Mouse (Mus musculus) adrenal gland, adult 2 months (tissue): ENCODE measurements around the gene Ahnak. TPM values are rescaled to one million over a fixed set of nuclear protein-coding genes. Genes with fewer than 3 reads are reported as not detected.
"Not testable (repeated sequence)": the region's sequence is repeated elsewhere in the genome, so short reads cannot be mapped to it uniquely, and the experiment has no call there.

Source experiments
- DNase-seq: peaks from one replicate; pipeline ENCODE4 v3.0.0; 2021
- polyA plus RNA-seq: library from polyadenylated mRNA; depleted of rRNA; stranded (reverse); fragments of >200 nt; gene quantifications from 2 replicates; pipeline ENCODE4 v1.2.3, GENCODE M21; 2012
- total RNA-seq, 2 experiments: library from RNA; stranded (reverse); gene quantifications; 2 replicates each; pipeline ENCODE4 v1.2.3; 2021

Gene Ahnak
- total and polyA plus RNA-seq, 3 experiments, result 7.4 to 152 (median 91.1) TPM

- no peak for DNase-seq
Measured at GRCm38 (mm10) chr19:9097441-9097840, 108.4 kb downstream of the Ahnak start.

- DNase-seq, result no peak
Measured at GRCm38 (mm10) chr19:9099751-9100150, 110.7 kb downstream of the Ahnak start.

- peak; percentile 70 for DNase-seq
Measured at GRCm38 (mm10) chr19:9100297-9101061, 111.4 kb downstream of the Ahnak start.

GRCm38 (mm10) chr19:9101062-9101457, 112.0 kb downstream of the Ahnak start:
- no peak for DNase-seq

DNA sequence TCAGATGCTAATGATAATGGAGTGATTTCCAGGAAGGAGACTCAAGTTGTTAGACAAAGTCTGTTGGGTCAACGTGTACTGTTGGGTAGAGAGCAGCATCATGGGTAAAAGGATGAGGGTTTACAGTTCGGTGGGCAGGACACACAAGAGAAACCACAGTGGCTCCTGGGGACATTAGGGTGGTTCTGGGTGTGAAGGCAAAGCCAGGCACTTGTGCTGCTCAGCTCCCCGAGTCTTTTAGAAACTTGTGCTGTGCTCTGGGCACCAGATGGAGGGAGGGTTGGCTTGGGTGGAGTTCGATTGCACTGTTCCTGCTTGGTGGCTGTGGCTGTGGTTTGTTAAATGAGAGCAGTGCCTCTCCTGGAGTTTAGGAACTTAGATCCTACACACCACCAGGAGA, 114.9 kb downstream of the Ahnak start:
- DNase-seq, result no peak

- DNase-seq, result no peak
Measured at GRCm38 (mm10) chr19:9105101-9105685, 116.1 kb downstream of the Ahnak start.

GRCm38 (mm10) chr19:9106096-9106495, 117.0 kb downstream of the Ahnak start:
- no peak for DNase-seq

- peak; percentile 66 for DNase-seq
Measured at GRCm38 (mm10) chr19:9106751-9107378, 117.8 kb downstream of the Ahnak start.

GRCm38 (mm10) chr19:9107379-9107755, 118.3 kb downstream of the Ahnak start:
- DNase-seq, result no peak

DNA sequence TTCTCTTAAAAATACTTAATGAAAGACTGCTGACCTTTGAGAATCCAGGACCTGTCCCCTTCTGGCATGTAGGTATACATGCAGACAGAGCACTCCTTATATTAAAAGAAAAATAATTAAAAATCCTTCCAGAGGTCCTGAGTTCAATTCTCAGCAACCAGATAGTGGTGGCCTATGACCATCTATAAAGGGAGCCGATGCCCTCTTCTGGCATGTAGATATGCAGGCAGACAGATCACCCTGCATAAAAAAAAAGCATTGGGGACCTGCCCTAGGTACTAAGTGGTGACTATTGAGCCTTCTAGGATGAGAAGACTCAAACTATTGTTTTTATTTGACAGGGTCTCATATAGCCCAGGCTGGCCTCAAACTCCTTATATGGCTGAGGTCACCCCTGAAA, 119.5 kb downstream of the Ahnak start:
- no peak for DNase-seq

GRCm38 (mm10) chr19:9110182-9110869, 121.2 kb downstream of the Ahnak start:
- DNase-seq, result peak; percentile 60

- peak; percentile 78 for DNase-seq
Measured at GRCm38 (mm10) chr19:9112043-9112442, 123.0 kb downstream of the Ahnak start.

GRCm38 (mm10) chr19:9116268-9116667, 127.2 kb downstream of the Ahnak start:
- DNase-seq, result no peak

DNA sequence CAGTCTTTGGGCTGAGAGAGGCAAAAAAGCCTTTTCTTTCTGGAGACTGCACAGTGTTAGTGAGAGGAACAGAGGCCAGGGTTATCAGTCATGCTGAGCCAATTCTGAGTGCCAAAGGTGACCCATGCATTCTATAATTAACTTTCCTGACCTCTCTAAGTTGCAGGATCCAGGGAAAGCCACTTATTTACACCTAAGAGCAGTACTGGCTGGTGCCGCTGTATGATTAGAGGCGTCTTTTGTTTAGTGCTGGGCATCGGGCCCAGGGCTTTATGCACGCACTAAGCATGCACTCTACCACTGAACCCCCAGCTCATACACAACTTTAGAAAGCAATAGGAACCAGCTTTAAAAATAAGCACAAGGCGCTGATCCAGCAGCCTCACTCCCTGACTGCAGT, 128.2 kb downstream of the Ahnak start:
- DNase-seq, result no peak

GRCm38 (mm10) chr19:9119655-9120425, 130.8 kb downstream of the Ahnak start:
- DNase-seq, result peak; percentile 45

- no peak for DNase-seq
Measured at GRCm38 (mm10) chr19:9122390-9122789, 133.3 kb downstream of the Ahnak start.

GRCm38 (mm10) chr19:9123986-9124385, 134.9 kb downstream of the Ahnak start:
- DNase-seq, result not testable (repeated sequence)
